Mouse (Mus musculus): ENCODE data around the gene Scg3. TPM values are rescaled to one million over a fixed set of nuclear protein-coding genes. Genes with fewer than 3 reads are reported as not detected.
A peak's percentile ranks its signal among the peaks of the same experiment; 100 is the strongest.
"Not testable (repeated sequence)": the region's sequence is repeated elsewhere in the genome, so short reads cannot be mapped to it uniquely, and the experiment has no call there.

Scg3 gene
- total RNA-seq (2015; ENCODE audit: low replicate concordance) (not detected in 2 replicates), total RNA-seq (2017; ENCODE audit: low replicate concordance) (not detected in 2 replicates)

GRCm38 (mm10) chr9:75683426-75684191 lies at the start of gene Scg3:
Scg3 (minus strand) TSS chr9:75684056.
- no peak for ATAC-seq (replicated peaks; ENCODE audit: low FRiP score, poor library complexity, severe bottlenecking)

- peak; percentile 73; the same call in 1 of the 2 replicates for ATAC-seq (replicated peaks; ENCODE audit: low FRiP score, poor library complexity, severe bottlenecking)
These were observed 36.3 kb upstream of the Scg3 start for GRCm38 (mm10) chr9:75719952-75720687.

GRCm38 (mm10) chr9:75719481-75719880 lies 35.6 kb upstream of the Scg3 start:
- no peak for ATAC-seq (replicated peaks; ENCODE audit: low FRiP score, poor library complexity, severe bottlenecking)

GRCm38 (mm10) chr9:75684772-75685171 lies 916 bp upstream of the Scg3 start:
- ATAC-seq (replicated peaks; ENCODE audit: low FRiP score, poor library complexity, severe bottlenecking), result no peak

GRCm38 (mm10) chr9:75684292-75684691 lies 436 bp upstream of the Scg3 start:
- ATAC-seq (replicated peaks; ENCODE audit: low FRiP score, poor library complexity, severe bottlenecking), result no peak

GRCm38 (mm10) chr9:75680606-75681005 lies 3.2 kb downstream of the Scg3 start:
- no peak for ATAC-seq (replicated peaks; ENCODE audit: low FRiP score, poor library complexity, severe bottlenecking)

- no peak for ATAC-seq (replicated peaks; ENCODE audit: low FRiP score, poor library complexity, severe bottlenecking)
These were observed 4.2 kb downstream of the Scg3 start for GRCm38 (mm10) chr9:75679629-75680028.

- no peak for ATAC-seq (replicated peaks; ENCODE audit: low FRiP score, poor library complexity, severe bottlenecking)
These were observed 5.5 kb downstream of the Scg3 start for GRCm38 (mm10) chr9:75678341-75678740.

GRCm38 (mm10) chr9:75676226-75676625 lies 7.6 kb downstream of the Scg3 start:
- ATAC-seq (replicated peaks; ENCODE audit: low FRiP score, poor library complexity, severe bottlenecking), result no peak

- no peak for ATAC-seq (replicated peaks; ENCODE audit: low FRiP score, poor library complexity, severe bottlenecking)
These were observed 11.1 kb downstream of the Scg3 start for GRCm38 (mm10) chr9:75672769-75673168.

GRCm38 (mm10) chr9:75666612-75667011 lies 17.2 kb downstream of the Scg3 start:
- no peak for ATAC-seq (replicated peaks; ENCODE audit: low FRiP score, poor library complexity, severe bottlenecking)

GRCm38 (mm10) chr9:75665364-75665763 lies 18.5 kb downstream of the Scg3 start:
- ATAC-seq (replicated peaks; ENCODE audit: low FRiP score, poor library complexity, severe bottlenecking), result no peak

- no peak for ATAC-seq (replicated peaks; ENCODE audit: low FRiP score, poor library complexity, severe bottlenecking)
These were observed 22.9 kb downstream of the Scg3 start for GRCm38 (mm10) chr9:75660917-75661316.

GRCm38 (mm10) chr9:75656456-75656855 lies 27.4 kb downstream of the Scg3 start:
- not testable (repeated sequence) for ATAC-seq (replicated peaks; ENCODE audit: low FRiP score, poor library complexity, severe bottlenecking)

- ATAC-seq (replicated peaks; ENCODE audit: low FRiP score, poor library complexity, severe bottlenecking), result no peak
These were observed 29.6 kb downstream of the Scg3 start for GRCm38 (mm10) chr9:75653981-75654911.

- ATAC-seq (replicated peaks; ENCODE audit: low FRiP score, poor library complexity, severe bottlenecking), result no peak
These were observed 38.5 kb downstream of the Scg3 start for GRCm38 (mm10) chr9:75645405-75645804.

GRCm38 (mm10) chr9:75634226-75634625 lies 49.6 kb downstream of the Scg3 start:
- ATAC-seq (replicated peaks; ENCODE audit: low FRiP score, poor library complexity, severe bottlenecking), result no peak

GRCm38 (mm10) chr9:75633603-75634002 lies 50.3 kb downstream of the Scg3 start:
- ATAC-seq (replicated peaks; ENCODE audit: low FRiP score, poor library complexity, severe bottlenecking), result no peak

GRCm38 (mm10) chr9:75632902-75633301 lies 51.0 kb downstream of the Scg3 start:
- ATAC-seq (replicated peaks; ENCODE audit: low FRiP score, poor library complexity, severe bottlenecking), result no peak

GRCm38 (mm10) chr9:75632111-75632510 lies 51.7 kb downstream of the Scg3 start:
- ATAC-seq (replicated peaks; ENCODE audit: low FRiP score, poor library complexity, severe bottlenecking), result no peak

Data from erythroid progenitor cell, adult 5-6 weeks (primary cell).